Mouse (Mus musculus): ENCODE results near the gene Cit. TPM values are rescaled to one million over a fixed set of nuclear protein-coding genes. Genes with fewer than 3 reads are reported as not detected.

Cit gene
- total RNA-seq, 2 experiments from 2014 or later: 7.8 to 11.4 TPM

DNA sequence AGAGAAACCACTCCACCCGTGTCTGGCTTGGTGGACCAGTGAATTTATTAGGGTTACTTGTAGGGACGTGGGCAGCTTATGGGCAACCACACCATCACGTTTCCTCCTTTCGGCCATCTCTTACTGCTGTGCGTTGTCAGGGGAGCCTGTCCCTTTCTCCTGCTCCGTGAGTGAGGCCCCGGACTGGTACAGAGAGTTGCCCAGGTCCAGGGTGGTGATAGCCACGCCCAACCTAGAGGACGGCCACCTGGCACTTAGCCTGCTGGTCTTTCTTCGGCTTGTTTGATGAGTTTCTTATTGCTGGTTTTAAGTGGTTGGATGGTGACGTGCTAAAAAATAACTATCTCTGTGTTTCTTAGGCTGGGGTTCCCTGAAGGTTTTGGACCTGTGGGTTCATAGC lies 113.7 kb downstream of the Cit start:
- no peak for DNase-seq

GRCm38 (mm10) chr5:115961809-115962208 lies 116.7 kb downstream of the Cit start:
- no peak for DNase-seq

DNA sequence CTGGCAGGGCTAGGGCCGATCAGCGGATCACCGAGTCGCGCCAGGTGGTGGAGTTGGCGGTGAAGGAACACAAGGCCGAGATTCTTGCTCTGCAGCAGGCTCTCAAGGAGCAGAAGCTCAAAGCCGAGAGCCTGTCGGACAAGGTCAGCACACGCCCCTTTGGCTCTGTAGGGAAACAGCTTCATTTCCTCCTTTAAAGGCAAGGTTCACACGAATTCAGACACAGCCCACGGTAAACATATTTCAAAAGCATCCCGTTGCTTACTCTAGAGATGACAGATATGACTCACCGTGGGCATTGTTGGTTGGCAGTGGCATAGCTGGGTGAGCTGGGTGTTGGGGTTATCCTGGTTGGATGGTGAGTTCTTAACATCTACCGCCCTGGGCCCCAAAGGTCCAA lies 126.2 kb downstream of the Cit start:
- no peak for DNase-seq

DNA sequence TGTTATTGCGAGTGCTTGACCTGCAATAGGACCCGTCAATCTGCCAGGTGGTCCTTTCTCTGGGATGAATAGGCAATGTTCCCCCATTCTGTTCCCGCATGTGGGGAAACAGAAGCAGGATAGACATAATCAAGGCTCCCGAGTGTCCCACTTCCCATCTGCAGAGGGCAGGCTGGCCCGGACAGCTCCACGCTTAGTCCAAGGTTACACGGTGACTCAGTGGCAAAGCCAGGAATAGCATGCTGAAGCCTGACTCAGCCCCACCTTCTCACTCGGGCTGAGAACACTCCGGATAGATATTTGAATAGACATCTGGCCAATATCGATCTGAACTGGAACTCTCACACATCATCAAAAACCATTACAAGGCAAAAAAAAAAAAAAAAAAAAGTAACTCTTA lies 130.6 kb downstream of the Cit start:
- no peak for DNase-seq

GRCm38 (mm10) chr5:115976446-115976845 lies 131.4 kb downstream of the Cit start:
- no peak for DNase-seq

- DNase-seq: no peak
Observed at GRCm38 (mm10) chr5:115977266-115977665, 132.2 kb downstream of the Cit start.

DNA sequence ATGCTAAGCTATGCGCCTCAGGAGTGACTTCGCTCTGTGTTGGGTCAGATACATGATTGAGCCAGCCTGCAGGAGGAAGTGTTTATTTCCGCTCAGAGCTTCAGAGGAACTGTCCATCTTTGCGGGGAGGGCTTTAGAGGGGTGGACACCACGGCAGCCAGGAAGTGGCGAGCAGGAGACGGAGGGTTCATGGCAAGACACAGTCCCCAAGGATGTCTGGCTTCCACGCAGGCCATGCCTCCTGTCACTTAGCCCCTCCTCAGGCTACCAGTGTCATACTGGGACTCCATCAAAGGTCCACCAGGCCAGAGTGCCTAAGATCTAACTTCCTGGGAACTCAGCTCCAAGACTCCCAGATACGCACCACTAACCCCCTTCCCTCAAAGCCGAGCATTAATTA lies 132.7 kb downstream of the Cit start:
- DNase-seq: no peak

DNA sequence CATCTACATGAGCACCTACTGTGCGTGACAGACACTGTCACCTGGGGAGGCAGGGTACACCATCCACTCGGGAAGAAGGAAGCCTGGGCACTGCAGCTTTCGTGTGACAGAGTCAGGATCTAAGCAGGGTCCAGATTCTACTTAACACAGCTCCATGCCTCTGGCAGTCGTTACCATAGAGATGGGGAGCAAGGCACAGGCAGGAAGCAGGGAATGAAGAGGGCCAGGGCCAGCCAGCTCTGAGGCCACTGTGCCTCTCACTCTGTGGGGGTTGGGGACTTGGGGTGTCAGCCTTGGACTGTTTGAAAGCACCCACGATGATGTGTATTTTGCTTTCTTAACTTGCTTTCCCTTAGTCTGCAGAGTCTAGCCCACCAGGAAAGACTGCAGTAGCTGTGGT lies 133.2 kb downstream of the Cit start:
- no peak for DNase-seq

DNA sequence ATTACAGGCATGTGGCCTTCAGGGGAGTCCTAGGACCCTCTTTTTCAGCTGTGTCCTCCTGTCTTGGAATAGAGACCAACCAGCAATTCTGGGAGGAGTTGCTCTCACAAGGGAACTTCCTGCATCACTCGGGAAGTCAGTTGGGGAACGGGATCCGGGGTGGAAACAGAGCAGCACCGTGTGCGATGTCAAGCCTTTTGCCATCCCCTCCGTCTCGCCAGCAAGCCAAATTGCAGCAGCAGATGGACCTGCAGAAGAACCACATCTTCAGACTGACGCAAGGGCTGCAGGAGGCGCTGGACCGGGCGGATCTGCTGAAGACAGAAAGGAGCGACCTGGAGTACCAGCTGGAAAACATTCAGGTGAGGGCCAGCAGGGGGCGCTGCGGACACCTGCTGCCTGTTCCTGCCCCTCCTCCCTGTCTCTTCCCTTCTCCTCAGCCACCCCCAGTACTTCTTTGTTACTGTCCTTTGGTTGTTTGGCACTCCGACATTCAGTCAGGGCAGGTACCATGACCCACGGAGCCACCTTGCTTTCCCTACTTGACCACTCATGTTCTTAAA lies 134.1 kb downstream of the Cit start:
- DNase-seq: peak; percentile 36

GRCm38 (mm10) chr5:115980537-115980936 lies 135.5 kb downstream of the Cit start:
- DNase-seq: no peak

DNA sequence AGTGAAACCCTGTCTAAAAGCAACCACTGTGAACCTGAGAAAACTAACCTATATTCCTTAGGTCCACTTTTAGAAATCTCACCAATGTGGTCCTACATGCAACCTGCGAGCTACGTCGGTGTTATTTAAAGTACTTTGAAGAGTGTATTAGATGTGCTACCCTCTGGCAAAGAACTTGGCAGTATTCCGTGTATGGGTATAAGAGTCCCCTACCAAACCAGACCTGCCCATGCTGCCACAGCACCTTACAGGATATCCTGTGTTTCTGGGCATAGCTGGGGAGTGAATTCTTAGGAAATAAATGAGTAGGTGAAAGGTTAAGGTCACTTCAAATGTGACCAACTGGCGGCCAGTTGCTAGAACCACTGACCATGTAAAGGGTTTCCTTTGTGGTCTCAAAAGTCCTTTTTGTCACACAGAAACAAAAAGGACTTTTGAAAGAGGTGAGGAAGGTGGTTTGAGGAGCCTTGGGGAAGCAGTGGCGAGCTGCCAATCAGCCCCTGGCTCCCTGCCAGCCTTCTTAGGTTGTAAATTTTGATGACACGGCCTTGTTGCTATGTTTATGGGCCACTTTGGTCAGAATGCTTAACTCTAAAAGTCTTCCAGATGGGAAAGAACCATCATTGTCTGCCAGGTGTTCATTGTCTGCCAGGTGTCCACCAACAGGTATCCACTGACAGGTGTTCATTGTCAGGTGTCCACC lies 137.7 kb downstream of the Cit start:
- DNase-seq: peak; percentile 47

DNA sequence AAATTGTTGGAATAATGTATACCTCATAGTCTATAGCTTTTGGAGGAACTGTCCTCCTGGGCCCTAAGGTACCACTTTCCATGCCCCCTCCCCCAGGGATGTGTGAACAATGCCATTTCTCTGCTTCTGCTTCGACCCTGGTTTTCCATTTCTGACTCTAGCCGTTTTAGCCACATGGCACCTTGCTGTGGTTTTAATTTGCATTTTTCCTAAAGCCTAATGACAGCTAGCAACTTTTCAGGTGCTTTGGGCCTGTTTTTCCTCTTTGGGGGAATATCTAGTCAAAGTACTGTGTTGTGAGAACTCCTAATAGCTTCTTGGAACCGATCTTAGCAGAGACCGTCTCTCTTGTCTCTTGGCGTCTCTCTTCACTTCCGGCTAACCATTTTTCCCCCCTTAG lies 139.3 kb downstream of the Cit start:
- DNase-seq: no peak

- no peak for DNase-seq
Observed at GRCm38 (mm10) chr5:115985101-115985500, 140.0 kb downstream of the Cit start.

DNA sequence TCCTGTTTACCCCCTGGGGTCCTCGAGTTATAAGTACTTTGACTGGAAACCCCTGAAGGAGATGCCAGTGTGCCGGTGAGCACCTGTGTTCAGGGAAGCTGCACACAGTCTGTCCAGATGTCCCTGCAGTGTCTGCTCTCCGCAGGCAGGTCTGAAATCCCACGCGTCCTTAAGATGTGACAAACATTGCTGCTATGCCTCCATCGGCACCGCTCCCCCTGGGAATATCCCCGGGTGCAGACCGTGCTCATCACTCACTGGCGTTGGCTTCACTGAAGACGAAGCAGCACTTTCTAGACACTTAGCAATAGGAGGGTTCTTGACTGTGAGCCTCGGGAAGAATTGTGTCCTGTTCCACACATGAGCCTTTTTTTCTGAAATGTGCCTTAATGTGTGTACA lies 142.2 kb downstream of the Cit start:
- DNase-seq: no peak

DNA sequence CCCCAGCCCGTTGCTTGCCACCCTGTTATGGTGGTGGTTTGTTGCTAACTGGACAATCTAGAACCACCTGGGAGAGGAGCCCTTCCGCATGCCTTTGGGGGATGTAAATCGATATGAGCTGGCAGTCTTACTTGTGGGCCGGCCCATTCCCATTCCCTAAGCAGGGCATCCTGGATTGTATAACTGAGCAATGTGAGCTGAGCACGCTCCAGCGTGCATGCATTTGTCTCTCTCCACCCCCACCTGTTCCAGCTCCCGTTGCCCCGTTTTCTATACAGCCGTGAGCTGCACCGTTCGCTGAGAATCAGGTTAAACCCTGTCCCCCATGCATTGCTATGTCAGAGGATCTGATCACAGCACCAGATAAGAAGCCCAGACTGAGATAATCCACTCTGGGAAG lies 146.6 kb downstream of the Cit start:
- no peak for DNase-seq

DNA sequence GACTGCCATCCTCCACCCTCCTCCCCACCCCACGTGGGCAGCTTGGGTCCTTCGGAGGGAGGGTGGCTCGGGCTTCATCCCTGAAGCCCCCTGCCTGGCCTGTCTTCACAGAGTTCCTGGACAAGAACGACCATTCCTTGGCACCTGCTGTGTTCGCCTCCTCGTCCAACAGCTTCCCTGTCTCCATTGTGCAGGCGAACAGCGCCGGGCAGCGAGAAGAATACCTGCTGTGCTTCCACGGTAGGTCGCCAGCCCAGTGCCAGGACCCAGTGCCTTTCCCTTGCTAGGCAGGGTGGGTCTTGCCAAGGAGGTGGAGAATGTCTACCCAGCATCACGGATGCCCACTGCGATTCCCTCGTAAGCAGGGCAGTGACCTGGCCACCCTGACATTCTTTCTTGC lies 149.0 kb downstream of the Cit start:
- no peak for DNase-seq

GRCm38 (mm10) chr5:115997376-115997775 lies 152.3 kb downstream of the Cit start:
- no peak for DNase-seq

GRCm38 (mm10) chr5:116003154-116003553 lies 158.1 kb downstream of the Cit start:
- no peak for DNase-seq

- DNase-seq: no peak
Observed at GRCm38 (mm10) chr5:116003825-116004224, 158.7 kb downstream of the Cit start.

- DNase-seq: no peak
Observed at GRCm38 (mm10) chr5:116004271-116004670, 159.2 kb downstream of the Cit start.

DNA sequence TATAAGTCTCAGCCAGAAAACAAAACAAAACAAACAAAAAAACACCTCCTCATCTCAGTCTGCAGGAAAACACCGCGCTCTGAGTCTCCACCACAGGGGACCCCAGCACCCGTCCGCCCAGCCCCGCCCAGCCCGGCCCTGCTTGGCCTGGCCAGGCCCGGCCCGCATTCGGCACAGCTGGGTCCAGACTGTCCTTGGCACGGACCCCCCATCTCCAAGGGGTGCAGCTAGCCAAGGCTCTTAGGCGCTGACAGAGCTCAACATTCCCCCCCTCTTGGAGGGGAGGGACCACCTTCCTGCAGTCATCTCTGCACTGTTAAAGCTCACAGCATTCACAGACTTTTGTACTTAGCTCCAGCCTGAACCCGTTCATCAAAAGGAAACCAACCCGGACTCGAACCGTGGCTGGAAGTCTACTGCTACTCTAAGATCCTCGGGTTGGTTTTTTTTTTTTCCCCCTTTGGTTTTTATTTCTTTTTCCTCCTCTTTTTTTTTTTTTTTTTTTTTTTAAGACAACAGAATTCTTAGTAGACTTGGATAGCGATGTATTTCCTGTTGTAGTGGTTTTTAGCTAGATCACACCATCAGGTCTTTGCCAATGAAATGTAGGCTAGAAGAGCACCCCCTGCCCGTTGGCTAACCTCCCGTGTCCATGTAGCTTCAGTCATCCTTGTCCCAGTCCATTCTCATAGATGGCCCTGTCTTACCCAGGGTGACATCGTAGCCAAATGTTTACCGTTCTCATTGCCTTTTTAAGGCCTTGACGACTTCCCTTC lies 161.4 kb downstream of the Cit start:
- DNase-seq: peak; percentile 40

DNA sequence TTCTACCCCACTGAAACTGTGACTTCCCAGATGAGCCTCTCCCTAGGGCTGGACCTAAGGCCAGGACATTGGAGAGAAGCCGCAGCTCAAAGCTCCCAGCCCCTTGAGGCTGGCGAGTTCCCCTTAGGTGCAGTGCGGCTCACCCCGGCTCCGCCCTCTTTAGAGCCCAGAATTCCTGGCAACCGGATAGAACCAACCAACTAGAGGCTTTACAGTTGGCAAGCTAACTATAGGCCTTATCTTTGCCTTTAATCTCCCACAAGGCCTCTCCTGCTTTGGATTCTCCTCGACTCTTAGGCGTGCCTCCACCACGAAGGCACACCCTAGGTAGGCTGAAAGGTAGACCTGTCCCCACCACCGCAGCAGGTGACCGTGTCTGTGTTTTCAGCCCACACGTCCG lies 162.6 kb downstream of the Cit start:
- no peak for DNase-seq

DNA sequence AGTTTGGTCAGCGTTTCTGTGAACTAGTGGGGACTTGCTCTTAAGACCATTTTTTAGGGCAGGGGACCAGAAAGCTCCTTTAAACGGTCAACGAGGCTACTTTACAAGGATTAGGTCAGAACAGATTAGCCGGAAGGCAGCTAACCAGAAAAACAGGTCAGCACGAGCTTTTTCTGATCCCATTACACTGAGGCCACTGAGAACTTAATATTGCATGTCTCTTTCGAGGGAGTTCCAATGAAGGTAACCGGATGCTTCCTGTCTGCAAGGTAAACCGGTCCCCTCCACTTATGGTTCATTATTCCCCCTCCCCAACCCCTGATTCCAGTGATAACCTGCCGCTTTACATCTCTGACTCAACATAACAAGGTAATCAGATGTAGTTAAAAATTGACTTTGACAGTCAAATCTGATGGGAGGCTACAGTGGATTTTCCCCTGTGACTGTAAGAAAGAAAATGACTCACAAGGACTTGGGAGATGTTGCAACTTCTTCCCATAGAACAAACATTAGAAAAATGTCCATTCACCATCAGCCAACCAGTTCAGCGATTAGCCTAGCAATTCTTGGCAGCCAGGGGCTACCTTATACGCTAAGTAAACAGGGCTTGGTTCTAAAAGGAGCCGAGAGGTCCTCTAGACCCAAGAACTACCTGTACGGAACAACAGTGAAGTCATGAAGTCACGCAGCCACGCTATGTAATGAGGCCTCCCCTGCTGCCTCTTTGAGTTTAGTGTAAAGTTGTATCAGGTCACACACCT lies 164.2 kb downstream of the Cit start:
- DNase-seq: no peak

Measured in gastrocnemius, postnatal 10 days (tissue).